In the genomic region with DNA sequence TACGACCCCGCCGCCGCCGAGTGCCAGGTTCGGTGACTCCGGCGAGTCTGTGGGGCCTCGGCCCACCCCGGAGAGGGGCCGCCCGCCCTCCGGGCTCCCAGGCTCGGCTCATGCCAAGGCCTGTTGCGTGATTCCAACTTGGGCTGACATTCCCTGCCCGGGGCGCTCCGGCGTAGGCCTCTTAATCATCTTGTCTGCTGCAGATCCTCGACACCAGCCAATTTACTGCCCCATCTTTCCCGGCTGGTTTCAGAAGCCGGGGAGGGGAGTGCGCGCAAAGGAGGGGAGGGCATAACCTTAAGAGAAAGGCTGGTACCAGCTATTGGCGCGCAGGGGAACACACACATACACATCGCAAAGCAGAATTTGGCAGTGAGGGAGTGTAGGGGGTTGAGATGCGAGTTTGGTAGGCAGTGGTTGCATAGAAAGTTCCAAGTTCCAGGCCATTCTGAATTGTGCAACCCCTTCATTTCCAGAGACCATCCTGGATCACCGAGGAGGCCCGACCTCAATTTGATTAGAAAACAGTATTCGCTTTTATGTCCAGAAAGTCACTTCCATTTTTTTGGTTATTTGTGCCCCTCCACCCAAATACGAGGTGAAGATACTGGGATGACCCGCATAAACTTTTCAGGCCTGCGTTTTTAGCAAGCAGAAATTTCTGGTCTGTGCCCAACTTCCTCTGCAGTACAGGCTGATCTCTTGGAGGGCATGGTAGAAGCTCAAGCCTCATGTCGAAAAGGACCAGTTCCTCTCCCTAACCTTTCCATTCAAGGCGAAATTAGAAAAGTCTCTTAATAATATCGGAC, we compare ENCODE assay signal across 9 mouse cellular contexts. TPM values are rescaled to one million over a fixed set of nuclear protein-coding genes. Genes with fewer than 3 reads are reported as not detected.
A peak's percentile ranks its signal among the peaks of the same experiment; 100 is the strongest.
DNase-seq lines count a peak whose midpoint lies in the region; ATAC-seq lines count a peak whose summit lies in the region.
"Had no signal": no experiment of that assay in that cellular context is flagged by ENCODE, and none has a peak within 500 bp of the region (broad histone marks: within the 10 kb centered on the region; RNA-seq: fewer than 3 reads in every experiment).

No protein-coding gene starts in this region.

- H3K4me2 ChIP-seq in kidney, embryonic 16.5 days (replicated peaks; ENCODE audit: low read depth, low read length): peak overlapping the region; percentile 36; the same call in 1 of the 2 replicates
- peak overlapping the region; percentile 38 for H3K4me2 ChIP-seq in intestine, embryonic 15.5 days (replicated peaks)
- peak overlapping the region; percentile 15 for H3K4me2 ChIP-seq in neural tube, embryonic 15.5 days

- H3K4me1 ChIP-seq in kidney, embryonic 16.5 days (ENCODE audit: insufficient read depth, low read length): peaks cover 38% of the 10 kb centered on the region
- peaks cover 88% of the 10 kb centered on the region for H3K4me1 ChIP-seq in embryonic facial prominence, embryonic 10.5 days
- peaks cover 32% of the 10 kb centered on the region for H3K4me1 ChIP-seq in intestine, embryonic 15.5 days (replicated peaks)
- H3K4me1 ChIP-seq in neural tube, embryonic 15.5 days: peaks cover 32% of the 10 kb centered on the region

- H3K4me3 ChIP-seq in kidney, embryonic 16.5 days (ENCODE audit: low read length): peak overlapping the region; percentile 15; the same call in 1 of the 2 replicates
- H3K4me3 ChIP-seq in embryonic facial prominence, embryonic 10.5 days: peak overlapping the region; percentile 65
- no peak overlapping the region for H3K4me3 ChIP-seq in intestine, embryonic 15.5 days (replicated peaks)
- no peak overlapping the region for H3K4me3 ChIP-seq in neural tube, embryonic 15.5 days (replicated peaks)

- H3K9me3 ChIP-seq in kidney, embryonic 16.5 days (ENCODE audit: low read length): no peaks in the 10 kb centered on the region
- no peaks in the 10 kb centered on the region for H3K9me3 ChIP-seq in embryonic facial prominence, embryonic 10.5 days
- H3K9me3 ChIP-seq in intestine, embryonic 15.5 days: no peaks in the 10 kb centered on the region
- H3K9me3 ChIP-seq in neural tube, embryonic 15.5 days (replicated peaks): no peaks in the 10 kb centered on the region

- H3K36me3 ChIP-seq in kidney, embryonic 16.5 days (ENCODE audit: insufficient read depth, low read length): no peaks in the 10 kb centered on the region
- H3K36me3 ChIP-seq in embryonic facial prominence, embryonic 10.5 days (replicated peaks): peaks cover 22% of the 10 kb centered on the region
- no peaks in the 10 kb centered on the region for H3K36me3 ChIP-seq in intestine, embryonic 15.5 days
- no peaks in the 10 kb centered on the region for H3K36me3 ChIP-seq in neural tube, embryonic 15.5 days

- WGBS in kidney, embryonic 16.5 days: 3% methylated on average over 37 of the region's 37 CpGs
- WGBS in embryonic facial prominence, embryonic 10.5 days: 1% methylated on average over 37 of the region's 37 CpGs
- WGBS in intestine, embryonic 15.5 days: 1% methylated on average over 37 of the region's 37 CpGs
- WGBS in neural tube, embryonic 15.5 days: 1% methylated on average over 37 of the region's 37 CpGs

- H3K27me3 ChIP-seq in kidney, embryonic 16.5 days (ENCODE audit: insufficient read depth, low read length): peaks cover 96% of the 10 kb centered on the region
- peaks cover 100% of the 10 kb centered on the region for H3K27me3 ChIP-seq in embryonic facial prominence, embryonic 10.5 days (replicated peaks; ENCODE audit: low read depth, poor library complexity, severe bottlenecking)
- peaks cover 93% of the 10 kb centered on the region for H3K27me3 ChIP-seq in intestine, embryonic 15.5 days (replicated peaks)
- peaks cover 90% of the 10 kb centered on the region for H3K27me3 ChIP-seq in neural tube, embryonic 15.5 days (replicated peaks)
- H3K27me3 ChIP-seq: Patski had no signal

- ATAC-seq in kidney, embryonic 16.5 days (ENCODE audit: low FRiP score, low TSS enrichment): no peak
- ATAC-seq in intestine, embryonic 15.5 days: no peak
- ATAC-seq in neural tube, embryonic 15.5 days (ENCODE audit: low FRiP score): no peak
- ATAC-seq: Patski had no signal

- H3K9ac ChIP-seq in kidney, embryonic 16.5 days (replicated peaks; ENCODE audit: low read length): no peak overlapping the region
- H3K9ac ChIP-seq in intestine, embryonic 15.5 days: no peak overlapping the region
- H3K9ac ChIP-seq in neural tube, embryonic 15.5 days (replicated peaks): no peak overlapping the region

- H3K27ac ChIP-seq in kidney, embryonic 16.5 days (ENCODE audit: low read length): no peak overlapping the region
- peak overlapping the region; percentile 91 for H3K27ac ChIP-seq in embryonic facial prominence, embryonic 10.5 days (replicated peaks)
- H3K27ac ChIP-seq in intestine, embryonic 15.5 days: no peak overlapping the region
- no peak overlapping the region for H3K27ac ChIP-seq in neural tube, embryonic 15.5 days (replicated peaks)

- no peak for DNase-seq in kidney, adult 18-20 months
- no peak for DNase-seq in embryonic facial prominence, embryonic 10.5 days (ENCODE audit: low spot score)
- DNase-seq in spleen, adult 12 weeks (ENCODE audit: low spot score): no peak
- no peak for DNase-seq in urinary bladder, postnatal 4 days (ENCODE audit: low spot score in 2 of 2)
- no peak for DNase-seq in urinary bladder, postnatal 25 days (ENCODE audit: low spot score)

RNA-seq across cellular contexts. Expression of a gene that starts 4.9 kb away (rescaled TPM):
- not detected in 2 replicates for polyA plus RNA-seq in kidney, embryonic 16.5 days (2015; fragmentation: Nextera tagmentation; extraction: Ambion mirVana)
- 33.3 and 38.4 TPM in 2 replicates for polyA plus RNA-seq in embryonic facial prominence, embryonic 10.5 days (2016; fragmentation: Nextera tagmentation; extraction: Ambion mirVana)
- polyA plus RNA-seq in intestine, embryonic 15.5 days (2015; fragmentation: Nextera tagmentation; extraction: Ambion mirVana): 3.2 and 4.7 TPM in 2 replicates
- polyA plus RNA-seq in neural tube, embryonic 15.5 days (2015; fragmentation: Nextera tagmentation; extraction: Ambion mirVana): 0.08 and 1.1 TPM in 2 replicates

RNA-seq across cellular contexts. Expression of a gene that starts 13.7 kb away (rescaled TPM):
- 0.12 TPM in 1 of 2 replicates, not detected in the other for polyA plus RNA-seq in kidney, embryonic 16.5 days (2015; fragmentation: Nextera tagmentation; extraction: Ambion mirVana)
- polyA plus RNA-seq in embryonic facial prominence, embryonic 10.5 days (2016; fragmentation: Nextera tagmentation; extraction: Ambion mirVana): 46.1 and 69.6 TPM in 2 replicates
- 7.1 and 7.8 TPM in 2 replicates for polyA plus RNA-seq in intestine, embryonic 15.5 days (2015; fragmentation: Nextera tagmentation; extraction: Ambion mirVana)
- polyA plus RNA-seq in neural tube, embryonic 15.5 days (2015; fragmentation: Nextera tagmentation; extraction: Ambion mirVana): 0.13 and 1.3 TPM in 2 replicates

Comparison
In these comparisons a context has a peak if more than half of its experiments do, and no peak if none do; other contexts are left out.
1. H3K4me3 ChIP-seq: peak in kidney, embryonic 16.5 days (single experiment) and embryonic facial prominence, embryonic 10.5 days (single experiment); none in intestine, embryonic 15.5 days (single experiment) and neural tube, embryonic 15.5 days (single experiment).
2. Peak in every context shown above with its lines, with median percentiles within 50 percentile points of each other: H3K4me2 ChIP-seq.